29 mouse cellular contexts compared by ENCODE assay signal in genomic region chr5:134488042-134488441, GRCm38 (mm10). TPM values are rescaled to one million over a fixed set of nuclear protein-coding genes. Genes with fewer than 3 reads are reported as not detected.
A peak's percentile ranks its signal among the peaks of the same experiment; 100 is the strongest.
DNase-seq lines count a peak whose midpoint lies in the region; ATAC-seq lines count a peak whose summit lies in the region.
"Had no signal": no experiment of that assay in that cellular context is flagged by ENCODE, and none has a peak within 500 bp of the region (broad histone marks: within the 10 kb centered on the region; RNA-seq: fewer than 3 reads in every experiment).

No protein-coding gene starts in this region.

- peaks cover under 1% of the 10 kb centered on the region for H3K36me3 ChIP-seq in embryonic facial prominence, embryonic 11.5 days (replicated peaks; ENCODE audit: control insufficient read depth, insufficient read depth, low read depth, low read length)
- H3K36me3 ChIP-seq in embryonic facial prominence, embryonic 10.5 days (replicated peaks): peaks cover 45% of the 10 kb centered on the region
- H3K36me3 ChIP-seq in hindbrain, embryonic 15.5 days: peaks cover 31% of the 10 kb centered on the region
- peaks cover 40% of the 10 kb centered on the region for H3K36me3 ChIP-seq in hindbrain, embryonic 12.5 days
- H3K36me3 ChIP-seq: G1E had no signal

- no peak overlapping the region for H3K9ac ChIP-seq in embryonic facial prominence, embryonic 11.5 days (replicated peaks; ENCODE audit: low read length)
- H3K9ac ChIP-seq in hindbrain, embryonic 15.5 days: no peak overlapping the region
- H3K9ac ChIP-seq in hindbrain, embryonic 12.5 days: no peak overlapping the region
- H3K9ac ChIP-seq: heart, embryonic 12.5 days; kidney, embryonic 15.5 days; limb, embryonic 13.5 days; lung, embryonic 15.5 days; midbrain, embryonic 13.5 days had no signal

- no peak overlapping the region for H3K4me2 ChIP-seq in embryonic facial prominence, embryonic 11.5 days (ENCODE audit: low read depth, low read length)
- H3K4me2 ChIP-seq in hindbrain, embryonic 15.5 days: no peak overlapping the region
- H3K4me2 ChIP-seq in hindbrain, embryonic 12.5 days (replicated peaks): no peak overlapping the region
- H3K4me2 ChIP-seq: heart, embryonic 12.5 days; kidney, embryonic 15.5 days; limb, embryonic 13.5 days; liver, embryonic 11.5 days; lung, embryonic 15.5 days; midbrain, embryonic 13.5 days had no signal

- H3K27ac ChIP-seq in embryonic facial prominence, embryonic 11.5 days (replicated peaks; ENCODE audit: low read depth, low read length): no peak overlapping the region
- H3K27ac ChIP-seq in embryonic facial prominence, embryonic 10.5 days (replicated peaks): no peak overlapping the region
- H3K27ac ChIP-seq in hindbrain, embryonic 15.5 days (replicated peaks): 0 out of 2 replicates have a peak overlapping the region, but pooled peaks have one; percentile 24
- no peak overlapping the region for H3K27ac ChIP-seq in hindbrain, embryonic 12.5 days
- H3K27ac ChIP-seq: hindbrain, embryonic 10.5 days; kidney, embryonic 15.5 days; layer of hippocampus, adult 2 months; limb, embryonic 13.5 days; lung, embryonic 15.5 days; midbrain, embryonic 13.5 days; stomach, postnatal 0 days had no signal

- DNase-seq in embryonic facial prominence, embryonic 11.5 days (ENCODE audit: low spot score): peak; percentile 30
- no peak for DNase-seq in embryonic facial prominence, embryonic 10.5 days (ENCODE audit: low spot score)
- peak; percentile 2 for DNase-seq in ovary, postnatal 36 days (ENCODE audit: low spot score)
- DNase-seq in ovary, postnatal 10 days (ENCODE audit: low spot score): no peak
- no peak for DNase-seq in kidney, adult 11 months
- DNase-seq: adrenal gland, adult 8-10 months; cerebellum, adult 9-10 months; embryo, embryonic 11 days; gastrocnemius, postnatal 25 days; heart, adult 18-20 months; lung, postnatal 36 days; right cerebral cortex, postnatal 4 days; thymus, adult 18-20 months; thymus, postnatal 25 days had no signal

- H3K27me3 ChIP-seq in embryonic facial prominence, embryonic 11.5 days (ENCODE audit: control insufficient read depth, insufficient read depth, low read length): no peaks in the 10 kb centered on the region
- no peaks in the 10 kb centered on the region for H3K27me3 ChIP-seq in embryonic facial prominence, embryonic 10.5 days (replicated peaks; ENCODE audit: low read depth, poor library complexity, severe bottlenecking)
- no peaks in the 10 kb centered on the region for H3K27me3 ChIP-seq in hindbrain, embryonic 15.5 days
- no peaks in the 10 kb centered on the region for H3K27me3 ChIP-seq in hindbrain, embryonic 12.5 days
- H3K27me3 ChIP-seq: heart, embryonic 12.5 days; kidney, embryonic 15.5 days; limb, embryonic 13.5 days; lung, embryonic 15.5 days; midbrain, embryonic 13.5 days had no signal

- H3K9me3 ChIP-seq in embryonic facial prominence, embryonic 11.5 days (replicated peaks; ENCODE audit: control insufficient read depth, low read length): no peaks in the 10 kb centered on the region
- H3K9me3 ChIP-seq in embryonic facial prominence, embryonic 10.5 days: no peaks in the 10 kb centered on the region
- no peaks in the 10 kb centered on the region for H3K9me3 ChIP-seq in hindbrain, embryonic 15.5 days
- H3K9me3 ChIP-seq in hindbrain, embryonic 12.5 days (replicated peaks): no peaks in the 10 kb centered on the region
- H3K9me3 ChIP-seq: G1E; heart, embryonic 12.5 days; hindbrain, embryonic 10.5 days; kidney, embryonic 15.5 days; limb, embryonic 13.5 days; lung, embryonic 15.5 days; midbrain, embryonic 13.5 days had no signal

- H3K4me3 ChIP-seq in embryonic facial prominence, embryonic 11.5 days (ENCODE audit: low read depth, low read length): no peak overlapping the region
- H3K4me3 ChIP-seq in embryonic facial prominence, embryonic 10.5 days: no peak overlapping the region
- no peak overlapping the region for H3K4me3 ChIP-seq in hindbrain, embryonic 15.5 days
- H3K4me3 ChIP-seq in hindbrain, embryonic 12.5 days: no peak overlapping the region
- H3K4me3 ChIP-seq: heart, embryonic 12.5 days; hindbrain, embryonic 10.5 days; kidney, embryonic 15.5 days; layer of hippocampus, adult 2 months; limb, embryonic 13.5 days; lung, embryonic 15.5 days; midbrain, embryonic 13.5 days; myocyte had no signal

- WGBS in embryonic facial prominence, embryonic 11.5 days: 54% methylated on average over 10 of the region's 10 CpGs
- WGBS in embryonic facial prominence, embryonic 10.5 days: 69% methylated on average over 10 of the region's 10 CpGs
- WGBS in hindbrain, embryonic 15.5 days: 58% methylated on average over 10 of the region's 10 CpGs
- 71% methylated on average over 10 of the region's 10 CpGs for WGBS in hindbrain, embryonic 12.5 days

- ATAC-seq in embryonic facial prominence, embryonic 11.5 days (replicated peaks; ENCODE audit: insufficient number of reproducible peaks, low FRiP score, low TSS enrichment, low read depth): no peak
- no peak for ATAC-seq in hindbrain, embryonic 15.5 days (ENCODE audit: low FRiP score, low read depth)
- ATAC-seq in hindbrain, embryonic 12.5 days (ENCODE audit: low FRiP score): no peak
- ATAC-seq: forebrain, embryonic 14.5 days; intestine, postnatal 0 days; midbrain, embryonic 13.5 days had no signal

- H3K4me1 ChIP-seq in embryonic facial prominence, embryonic 11.5 days (ENCODE audit: control insufficient read depth, insufficient read depth, low read length): no peaks in the 10 kb centered on the region
- H3K4me1 ChIP-seq in embryonic facial prominence, embryonic 10.5 days: peaks cover 27% of the 10 kb centered on the region
- 0 out of 2 replicates have a peak, but pooled peaks cover 2% of the 10 kb centered on the region for H3K4me1 ChIP-seq in hindbrain, embryonic 15.5 days (replicated peaks)
- H3K4me1 ChIP-seq in hindbrain, embryonic 12.5 days: peaks cover 3% of the 10 kb centered on the region; the same call in 1 of the 2 replicates
- H3K4me1 ChIP-seq: midbrain, embryonic 13.5 days had no signal

RNA-seq across cellular contexts. Expression of gene Gtf2ird1, which starts 31.5 kb away (rescaled TPM):
- 99.8 and 104 TPM in 2 replicates for polyA plus RNA-seq in embryonic facial prominence, embryonic 11.5 days (2014; fragmentation: Nextera tagmentation; extraction: Ambion mirVana)
- 114 and 122 TPM in 2 replicates for polyA plus RNA-seq in embryonic facial prominence, embryonic 10.5 days (2016; fragmentation: Nextera tagmentation; extraction: Ambion mirVana)
- 69.0 and 73.7 TPM in 2 replicates for polyA plus RNA-seq in hindbrain, embryonic 15.5 days (2015; fragmentation: Nextera tagmentation; extraction: Ambion mirVana)
- 95.9 and 99.9 TPM in 2 replicates for polyA plus RNA-seq in hindbrain, embryonic 12.5 days (2016; fragmentation: Nextera tagmentation; extraction: Ambion mirVana)

Comparison
In these comparisons a context has a peak if more than half of its experiments do, and no peak if none do; other contexts are left out.
1. DNase-seq: peak in embryonic facial prominence, embryonic 11.5 days (single experiment) and ovary, postnatal 36 days (single experiment); none in embryonic facial prominence, embryonic 10.5 days (single experiment), ovary, postnatal 10 days (single experiment) and kidney, adult 11 months (single experiment).